Mouse (Mus musculus): ENCODE measurements at regions not wholly inside any gene's neighbourhood (a gene's known extent, or its start where the extent isn't known, plus 50 kb on each side); places are given as distances from the start of the nearest gene placed in this dataset.

DNA sequence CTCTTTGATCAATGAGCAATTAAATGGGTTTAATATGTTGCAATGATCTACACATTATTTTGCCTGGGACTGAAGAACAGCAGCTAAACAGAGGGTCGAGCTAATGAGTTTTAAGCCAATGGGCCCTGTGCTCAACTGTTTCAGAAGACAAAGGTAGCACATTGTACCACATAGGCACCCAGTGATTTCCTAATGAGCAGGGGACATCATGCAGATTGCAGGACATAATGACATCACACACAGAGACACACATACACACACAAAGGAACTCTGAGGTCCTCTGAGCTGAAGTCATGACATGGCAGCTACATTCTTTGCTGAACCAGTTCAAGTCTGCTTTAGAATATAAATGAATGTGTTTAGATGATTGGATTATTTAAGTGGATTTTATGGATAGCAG lies 71.9 kb downstream of the Zfp330 start:
- ATAC-seq (replicated peaks; ENCODE audit: low FRiP score, low TSS enrichment, poor library complexity, severe bottlenecking): no peak

DNA sequence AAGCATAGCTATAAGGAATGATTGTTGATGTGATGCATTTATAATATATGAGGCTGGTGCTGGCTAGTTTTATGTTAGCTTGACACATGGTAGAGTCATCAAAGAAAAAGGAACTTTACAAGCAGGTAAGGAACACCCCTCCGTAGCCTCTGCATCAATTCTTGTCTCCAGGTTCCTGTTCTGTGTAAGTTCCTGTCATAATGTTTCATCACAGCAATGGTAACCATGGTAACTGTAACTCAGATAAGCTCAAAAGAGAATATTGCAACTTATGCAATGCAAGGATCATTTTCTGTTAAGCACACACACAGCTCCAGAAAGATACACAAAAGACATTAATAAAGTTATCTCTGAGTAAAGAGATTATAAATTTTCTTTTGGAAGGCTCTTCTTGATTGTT lies 73.5 kb downstream of the Zfp330 start:
- no peak for ATAC-seq (replicated peaks; ENCODE audit: low FRiP score, low TSS enrichment, poor library complexity, severe bottlenecking)

DNA sequence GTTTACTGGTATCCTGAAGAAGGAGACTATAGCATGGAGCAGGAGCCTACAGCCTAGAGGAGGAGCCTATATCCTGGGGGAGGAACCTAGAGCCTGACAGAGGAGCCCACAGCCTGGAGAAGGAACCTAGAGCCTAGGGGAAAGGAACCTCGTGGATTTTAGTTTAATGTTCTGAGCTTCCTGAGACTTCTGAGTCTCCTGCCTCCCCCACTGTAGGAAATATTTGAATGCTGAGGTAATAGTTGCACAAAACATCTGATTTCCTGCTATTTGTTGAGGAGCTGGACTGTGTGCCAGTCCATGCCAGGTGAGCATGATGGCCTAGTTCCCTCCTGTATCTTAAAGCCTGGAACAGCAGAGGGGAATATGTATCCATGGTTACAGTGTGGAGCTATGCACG lies 74.7 kb downstream of the Zfp330 start:
- no peak for ATAC-seq (replicated peaks; ENCODE audit: low FRiP score, low TSS enrichment, poor library complexity, severe bottlenecking)

DNA sequence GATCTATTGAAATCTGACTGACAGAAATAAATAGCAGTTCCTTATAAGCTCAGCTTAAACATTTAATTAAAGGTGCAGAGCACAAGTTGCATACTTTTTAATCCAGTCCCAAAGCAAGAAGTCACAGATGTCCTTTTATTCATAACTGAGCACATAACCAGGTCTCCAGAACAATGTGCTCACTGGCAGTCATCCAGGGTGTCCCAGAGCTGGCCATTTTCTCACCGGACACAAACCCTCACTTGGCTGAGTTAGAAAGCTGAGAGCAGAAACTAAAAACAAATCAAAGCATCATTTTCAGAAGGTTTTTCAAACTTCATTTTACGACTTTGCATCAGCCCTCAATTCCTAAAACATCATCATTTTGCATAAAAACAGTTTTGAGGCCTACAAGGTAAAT lies 75.9 kb downstream of the Zfp330 start:
- ATAC-seq (replicated peaks; ENCODE audit: low FRiP score, low TSS enrichment, poor library complexity, severe bottlenecking): no peak

DNA sequence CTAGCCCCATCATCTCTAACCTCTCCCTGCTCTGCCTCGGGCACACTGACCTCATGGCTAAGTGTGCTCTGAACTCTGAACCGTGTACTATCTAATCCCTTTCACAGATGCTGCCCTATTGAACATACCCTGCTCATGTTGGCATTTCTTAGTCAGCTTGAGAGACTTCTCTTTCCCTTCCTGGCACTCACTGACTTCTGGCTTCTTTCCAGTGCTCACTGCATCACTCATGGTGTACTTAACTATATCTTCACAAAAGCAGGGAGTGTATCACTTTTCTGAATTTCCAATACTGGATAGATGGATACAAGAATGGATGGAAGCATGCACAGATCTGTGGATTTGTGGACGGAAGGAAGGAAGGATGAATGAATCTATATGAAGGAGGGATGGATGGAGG lies 80.9 kb downstream of the Zfp330 start:
- no peak for ATAC-seq (replicated peaks; ENCODE audit: low FRiP score, low TSS enrichment, poor library complexity, severe bottlenecking)

DNA sequence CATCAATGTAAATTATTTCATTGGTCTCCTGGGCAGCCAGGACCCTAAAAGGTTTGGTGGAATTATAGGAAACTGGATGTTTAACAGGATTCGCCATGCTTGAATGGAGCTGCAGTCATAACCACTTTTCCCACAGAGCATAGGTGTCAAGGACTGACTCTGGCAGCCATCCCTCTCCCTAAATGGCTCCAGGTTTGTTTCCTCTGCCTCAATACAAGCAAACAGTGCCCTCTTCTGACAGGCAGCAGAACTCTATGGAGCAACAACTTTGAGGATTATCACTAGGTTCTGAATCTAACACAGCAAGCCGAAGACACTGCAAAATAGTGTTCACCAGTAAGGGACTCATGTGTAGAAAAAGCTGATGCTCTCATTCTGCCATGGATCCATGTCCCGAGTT lies 84.6 kb downstream of the Zfp330 start:
- ATAC-seq (replicated peaks; ENCODE audit: low FRiP score, low TSS enrichment, poor library complexity, severe bottlenecking): peak; percentile 71

DNA sequence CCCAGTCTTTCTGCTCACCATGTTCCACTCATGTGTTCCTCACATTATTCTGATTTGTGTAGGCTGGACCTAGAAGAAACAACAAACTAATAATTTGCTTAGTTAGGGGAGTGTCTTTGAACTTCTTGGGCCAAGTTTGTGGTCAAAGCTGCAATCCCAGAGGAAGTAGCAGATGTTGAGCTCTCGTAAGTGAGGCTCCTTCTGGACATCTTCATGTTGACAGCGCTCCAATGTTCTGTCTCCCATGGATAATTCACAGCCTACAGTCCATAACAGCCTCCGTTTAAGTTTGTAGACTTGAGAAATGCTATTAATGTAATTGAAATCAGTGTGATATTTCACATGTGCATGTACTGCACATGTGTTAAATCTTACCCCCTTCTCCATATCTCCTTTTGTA lies 88.0 kb downstream of the Zfp330 start:
- ATAC-seq (replicated peaks; ENCODE audit: low FRiP score, low TSS enrichment, poor library complexity, severe bottlenecking): no peak

DNA sequence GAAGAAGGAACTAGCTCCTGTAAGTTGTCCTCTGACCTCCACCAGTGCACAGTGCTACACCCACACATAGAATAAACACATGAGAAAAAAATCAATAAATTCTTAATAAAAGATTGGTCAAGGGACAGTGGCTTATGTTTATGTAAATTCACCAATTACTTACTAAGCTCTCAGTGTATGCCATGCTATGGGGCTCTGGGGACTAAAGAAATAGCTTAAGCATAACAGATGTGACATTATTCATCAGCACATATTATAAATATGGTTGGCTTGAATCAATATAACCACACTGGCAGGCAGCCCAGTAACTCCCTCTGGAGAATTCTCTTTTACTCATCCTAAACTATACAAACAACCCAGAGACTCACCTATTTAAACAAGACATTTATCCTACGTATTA lies 95.2 kb downstream of the Zfp330 start:
- ATAC-seq (replicated peaks; ENCODE audit: low FRiP score, low TSS enrichment, poor library complexity, severe bottlenecking): no peak

DNA sequence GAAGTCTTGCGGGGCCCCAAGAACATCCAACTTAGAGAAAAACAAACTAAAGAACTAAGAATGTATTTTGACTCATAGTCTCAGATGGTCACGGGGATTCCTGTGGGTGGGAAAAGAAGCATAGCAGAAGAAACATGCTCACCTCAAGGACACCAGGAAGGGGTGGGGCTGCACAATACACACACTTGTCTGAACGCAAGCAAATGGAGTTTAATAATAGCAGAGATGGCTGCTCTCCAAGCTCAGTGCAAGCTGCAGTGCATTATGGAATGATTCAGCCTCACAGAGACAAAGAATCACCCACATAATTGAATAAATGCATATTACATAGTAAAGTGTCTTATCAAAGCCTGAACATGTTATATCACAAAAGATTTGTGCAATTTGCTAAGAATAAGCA lies 96.2 kb downstream of the Zfp330 start:
- ATAC-seq (replicated peaks; ENCODE audit: low FRiP score, low TSS enrichment, poor library complexity, severe bottlenecking): no peak

DNA sequence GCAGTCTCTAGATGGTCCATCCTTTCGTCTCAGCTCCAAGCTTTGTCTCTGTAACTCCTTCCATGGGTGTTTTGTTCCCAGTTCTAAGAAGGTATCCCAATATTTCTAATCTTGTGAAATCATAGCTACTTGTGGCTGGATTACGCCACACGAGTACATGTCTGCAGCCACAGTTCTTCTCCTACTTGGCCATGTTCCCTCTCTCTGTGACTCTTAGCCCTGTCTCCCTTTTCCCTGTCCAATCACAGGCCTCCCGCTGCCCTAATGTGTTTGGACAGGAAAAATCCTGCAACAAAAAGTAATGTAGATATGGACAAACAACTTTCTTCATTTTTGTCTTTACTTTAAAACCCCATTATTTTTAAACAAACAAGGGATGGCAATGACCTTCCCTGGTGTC lies 104.7 kb downstream of the Zfp330 start:
- ATAC-seq (replicated peaks; ENCODE audit: low FRiP score, low TSS enrichment, poor library complexity, severe bottlenecking): no peak

DNA sequence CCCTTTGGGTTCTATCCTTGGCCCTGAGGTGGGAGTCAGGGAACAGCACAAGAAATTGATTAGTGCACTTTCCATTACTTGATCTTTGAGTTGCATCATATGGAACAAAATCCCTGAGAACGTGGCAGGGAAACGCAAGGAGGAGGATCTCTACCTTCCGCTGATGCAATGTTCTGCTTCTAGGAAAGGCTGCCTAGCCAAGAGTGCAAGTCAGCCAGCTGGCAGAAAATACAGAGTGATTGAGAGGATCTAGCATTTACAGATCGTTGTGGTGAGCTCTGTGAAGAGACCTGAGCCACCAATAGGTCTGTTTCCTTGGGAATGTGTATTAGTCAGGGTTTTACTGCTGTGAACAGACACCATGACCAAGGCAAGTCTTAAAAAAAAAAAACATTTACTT lies 108.8 kb downstream of the Zfp330 start:
- no peak for ATAC-seq (replicated peaks; ENCODE audit: low FRiP score, low TSS enrichment, poor library complexity, severe bottlenecking)

DNA sequence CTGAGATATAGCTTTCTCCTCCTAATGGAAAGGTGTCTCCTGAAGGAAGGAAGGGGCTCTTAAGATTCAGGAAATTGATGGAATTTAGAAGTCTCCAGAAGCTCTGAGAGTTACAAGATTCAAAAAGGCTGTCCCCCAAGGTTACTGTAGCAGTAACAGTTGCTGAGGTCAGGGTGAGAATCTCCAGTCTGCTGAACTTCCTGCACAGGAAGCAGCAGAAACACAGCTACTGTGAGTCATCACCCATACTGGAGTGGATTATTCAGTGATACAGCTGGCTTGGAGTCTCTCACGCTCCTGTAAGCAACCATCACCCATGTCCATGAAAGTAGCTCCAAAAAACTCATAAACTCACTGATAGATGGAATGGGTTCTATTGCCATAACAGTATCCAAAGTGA lies 133.5 kb downstream of the Zfp330 start:
- no peak for ATAC-seq (replicated peaks; ENCODE audit: low FRiP score, low TSS enrichment, poor library complexity, severe bottlenecking)

DNA sequence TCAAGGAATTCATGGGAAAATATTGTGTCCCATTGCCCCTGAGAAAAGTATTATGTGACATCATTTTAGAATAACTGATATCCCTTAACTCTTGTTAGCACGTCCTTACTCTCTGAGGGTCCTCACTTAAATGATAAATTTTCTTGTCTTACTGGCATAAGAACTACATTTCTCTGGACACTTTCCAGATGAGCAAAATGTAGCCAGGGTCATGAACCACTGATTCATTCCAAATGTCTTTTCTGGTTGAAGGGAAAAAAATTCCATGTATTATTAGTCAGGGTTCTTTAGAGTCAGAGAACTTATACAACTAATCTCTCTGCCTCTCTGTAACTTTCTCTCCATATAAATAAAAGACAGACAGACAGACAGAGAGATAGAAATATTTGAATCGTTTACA lies 143.5 kb downstream of the Zfp330 start:
- no peak for ATAC-seq (replicated peaks; ENCODE audit: low FRiP score, low TSS enrichment, poor library complexity, severe bottlenecking)

DNA sequence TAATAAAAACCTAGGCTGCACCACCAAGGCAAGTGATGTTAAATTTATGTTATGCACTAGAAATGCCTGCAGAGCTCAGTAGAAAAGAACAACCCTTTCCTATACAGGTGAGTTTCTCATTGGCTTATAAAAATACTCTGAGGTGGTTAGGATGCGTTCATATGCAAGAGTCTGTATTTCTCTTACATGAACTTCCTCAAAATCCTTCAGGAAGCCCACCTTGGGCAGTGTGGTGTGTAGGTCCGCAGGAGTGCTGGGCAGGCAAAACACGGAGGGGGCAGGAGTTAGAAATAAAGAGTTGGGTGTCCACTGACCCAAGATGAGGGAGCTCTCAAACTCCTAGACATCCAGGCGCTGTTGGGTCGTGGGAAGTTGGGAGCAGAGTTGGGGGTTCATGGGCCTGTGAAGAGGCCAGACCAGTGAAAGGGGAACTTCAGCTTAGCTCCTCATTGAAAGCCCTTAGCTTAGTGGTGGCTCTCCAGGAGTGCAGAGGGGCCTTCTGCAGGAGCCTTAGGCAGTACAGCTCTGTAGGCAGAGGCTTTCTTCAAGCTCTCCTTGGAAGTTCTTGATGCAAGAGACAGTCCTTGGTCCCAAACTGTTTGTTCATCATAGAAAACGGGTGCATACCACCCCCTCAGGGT lies 150.0 kb downstream of the Zfp330 start:
- ATAC-seq (replicated peaks; ENCODE audit: low FRiP score, low TSS enrichment, poor library complexity, severe bottlenecking): no peak

DNA sequence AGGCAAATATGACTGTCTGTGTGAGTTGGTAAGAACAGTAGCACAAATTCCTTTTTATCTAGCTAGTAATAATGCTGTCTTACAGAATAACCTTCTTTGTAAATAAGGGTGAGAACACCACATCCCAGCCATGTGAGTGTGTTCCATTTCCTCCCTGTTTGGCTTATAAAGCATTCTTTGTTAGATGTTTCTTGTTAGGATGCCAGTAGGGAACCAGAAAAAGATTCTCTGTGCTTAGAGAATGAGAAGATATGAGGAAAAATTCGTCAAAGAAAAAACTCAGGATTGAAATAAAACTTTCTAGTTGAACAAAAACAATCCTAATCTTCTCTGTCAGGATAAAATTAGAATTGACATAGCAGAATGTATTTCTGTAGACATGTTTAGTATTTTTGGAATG lies 155.3 kb downstream of the Zfp330 start:
- no peak for ATAC-seq (replicated peaks; ENCODE audit: low FRiP score, low TSS enrichment, poor library complexity, severe bottlenecking)

DNA sequence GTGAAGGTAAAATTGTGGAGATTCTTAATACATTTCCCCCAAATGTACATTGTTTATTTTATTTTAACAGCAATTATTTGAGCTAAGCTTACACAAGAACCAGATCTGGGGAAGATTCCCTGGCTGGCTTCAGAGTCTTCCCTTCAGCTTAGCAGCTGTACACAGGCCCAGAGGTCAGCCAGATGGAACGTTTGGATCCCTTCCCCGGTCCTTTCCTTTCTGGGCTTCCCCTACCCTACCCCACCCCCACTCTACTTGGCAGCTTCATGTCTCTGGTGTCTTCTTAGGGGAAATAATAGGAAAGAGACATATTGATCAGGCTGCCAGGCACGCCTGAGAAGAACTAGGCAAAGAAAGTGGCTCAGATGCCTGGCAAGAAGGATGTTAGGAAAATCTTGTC lies 172.4 kb downstream of the Zfp330 start:
- ATAC-seq (replicated peaks; ENCODE audit: low FRiP score, low TSS enrichment, poor library complexity, severe bottlenecking): no peak

DNA sequence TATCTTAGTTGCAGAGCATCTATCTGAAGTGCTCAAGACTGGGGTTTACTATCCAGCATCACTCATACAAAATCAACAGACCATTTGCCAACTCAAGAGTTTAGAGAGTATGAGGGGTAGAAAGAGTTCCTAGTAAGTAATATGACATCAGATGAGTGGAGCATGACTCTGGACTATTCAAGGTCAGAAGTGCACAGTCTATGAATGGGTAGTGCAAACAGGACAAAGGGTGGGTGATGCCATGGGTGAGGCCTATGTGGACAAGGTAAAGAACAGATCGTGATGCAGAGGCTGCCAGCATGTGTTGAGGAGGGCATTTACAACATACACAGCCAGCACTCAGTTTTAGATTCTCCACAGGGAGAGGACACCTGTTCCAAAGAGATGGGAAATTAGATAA lies 170.4 kb upstream of the Il15 start:
- no peak for ATAC-seq (replicated peaks; ENCODE audit: low FRiP score, low TSS enrichment, poor library complexity, severe bottlenecking)

DNA sequence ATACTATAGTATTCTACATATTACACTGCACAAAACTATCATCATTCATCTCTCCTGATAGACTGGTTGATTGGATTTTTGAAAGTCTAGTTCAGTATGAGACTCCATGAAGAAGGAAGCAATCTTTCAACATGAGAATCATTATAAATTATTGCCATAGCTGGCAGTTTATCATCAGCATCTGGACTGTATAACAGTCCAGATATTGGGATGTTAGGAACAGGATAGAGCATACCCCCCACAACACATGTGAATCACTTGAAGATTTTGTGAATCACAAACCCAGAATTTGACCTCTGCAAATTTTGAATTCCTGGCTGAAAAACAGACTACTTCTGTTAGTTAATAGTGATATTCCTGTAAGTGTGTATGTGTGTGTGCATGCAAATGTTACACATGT lies 135.1 kb upstream of the Il15 start:
- ATAC-seq (replicated peaks; ENCODE audit: low FRiP score, low TSS enrichment, poor library complexity, severe bottlenecking): no peak

DNA sequence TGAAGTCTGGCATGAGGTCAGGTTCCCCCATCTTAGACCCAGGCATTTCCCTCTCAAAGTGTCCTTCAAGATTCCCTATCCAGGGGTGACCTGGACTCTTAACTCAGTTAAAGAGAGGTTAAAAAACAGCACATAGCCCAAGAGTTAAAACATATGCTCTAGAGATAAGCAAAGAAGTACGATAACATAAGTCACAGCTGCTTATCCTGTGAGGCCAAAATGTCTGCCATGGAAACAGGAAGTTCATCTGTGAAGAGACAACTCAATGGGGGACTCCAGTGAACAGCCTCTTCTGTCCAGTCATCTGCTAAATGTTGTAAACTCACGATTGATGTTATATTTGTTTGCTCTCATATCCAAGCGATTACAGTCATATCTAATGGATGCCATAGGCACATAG lies 126.1 kb upstream of the Il15 start:
- ATAC-seq (replicated peaks; ENCODE audit: low FRiP score, low TSS enrichment, poor library complexity, severe bottlenecking): 0 out of 2 replicates have a peak, but pooled peaks have one; percentile 34

DNA sequence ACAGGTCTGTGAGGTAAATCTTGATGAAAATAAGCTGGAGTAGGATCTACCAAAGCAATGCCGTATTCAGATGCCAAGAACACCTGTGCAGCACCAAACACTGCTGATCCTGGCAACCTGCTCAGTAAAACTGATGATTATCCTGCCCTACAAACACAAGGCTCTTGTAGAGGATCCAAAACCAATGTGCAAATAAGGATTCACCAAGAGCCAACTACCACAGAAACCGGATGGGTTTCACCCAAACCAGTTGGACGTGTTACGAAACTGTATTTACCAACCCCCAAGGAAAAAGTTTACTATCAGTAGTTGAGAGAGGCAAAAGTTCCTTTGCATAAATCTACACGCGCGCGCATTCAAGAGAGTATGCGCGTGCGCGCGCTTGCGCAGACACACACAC lies 120.8 kb upstream of the Il15 start:
- ATAC-seq (replicated peaks; ENCODE audit: low FRiP score, low TSS enrichment, poor library complexity, severe bottlenecking): no peak

DNA sequence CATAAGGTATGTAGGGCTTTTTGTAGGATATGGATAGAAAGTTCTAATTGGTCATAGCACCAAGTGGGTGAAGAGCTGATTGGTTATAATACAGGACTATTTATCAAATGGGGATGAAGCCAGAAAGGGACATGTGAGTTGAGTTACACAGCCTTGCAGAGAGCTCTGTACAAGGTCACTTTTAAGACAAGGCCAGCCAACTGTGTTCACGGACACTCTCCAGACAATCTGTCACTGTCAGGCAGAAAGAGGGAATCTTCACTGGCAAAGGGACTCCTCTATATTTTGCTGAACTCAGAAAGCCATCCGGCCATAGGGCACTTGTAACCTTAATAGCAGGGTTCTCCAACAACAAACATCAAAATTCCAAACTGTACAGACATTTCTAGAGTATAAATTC lies 95.5 kb upstream of the Il15 start:
- ATAC-seq (replicated peaks; ENCODE audit: low FRiP score, low TSS enrichment, poor library complexity, severe bottlenecking): no peak

DNA sequence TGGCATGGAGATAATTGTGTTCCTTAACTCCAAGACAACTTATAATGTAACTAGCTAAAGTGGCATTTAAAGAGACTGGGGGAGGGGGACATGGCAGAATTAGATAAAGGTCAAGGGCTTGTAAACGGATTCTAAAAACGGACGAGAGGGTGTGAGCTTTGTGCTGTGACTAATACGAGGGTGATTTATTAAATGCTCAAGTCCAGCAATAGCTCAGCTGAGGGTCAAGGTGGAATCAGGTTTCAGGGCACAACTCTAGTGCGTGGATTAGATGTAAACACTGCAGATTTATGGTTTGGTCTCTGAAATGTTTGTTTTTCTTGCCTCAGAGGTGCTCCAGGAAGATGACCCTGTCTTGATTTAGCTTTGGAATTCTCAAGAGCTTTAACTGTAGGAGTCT lies 74.8 kb upstream of the Il15 start:
- no peak for ATAC-seq (replicated peaks; ENCODE audit: low FRiP score, low TSS enrichment, poor library complexity, severe bottlenecking)
